Mouse (Mus musculus): ENCODE measurements around the gene Camsap2.

DNA sequence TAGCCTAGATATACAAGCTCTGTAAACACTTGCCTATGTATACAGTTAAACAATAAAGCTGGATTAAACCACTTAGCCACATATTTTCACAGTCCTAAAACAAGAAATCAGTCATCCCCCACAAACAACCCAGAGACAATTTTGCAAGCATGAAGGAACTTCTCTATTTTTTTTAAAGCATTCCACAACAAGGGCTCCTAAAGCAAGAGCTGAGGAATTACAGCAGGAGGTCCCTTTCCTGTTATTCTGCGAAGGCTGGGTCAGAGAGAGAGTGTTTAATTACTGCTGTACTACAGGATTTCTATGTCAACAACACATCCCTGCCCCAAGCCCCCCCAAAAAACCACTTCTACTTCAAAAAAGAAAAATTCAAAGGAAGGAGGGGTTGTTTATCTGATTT, 1.6 kb downstream of the Camsap2 start:
- no peak for TF ChIP-seq EP300 (optimal IDR thresholded peaks at IDR 0.05)
- no peak for TF ChIP-seq CTCF (IDR thresholded peaks at IDR 0.05; ENCODE audit: low read depth)
